Mouse (Mus musculus) G1E (cell line): ENCODE data around the gene Retreg1. TPM values are rescaled to one million over a fixed set of nuclear protein-coding genes. Genes with fewer than 3 reads are reported as not detected.

Experiments used
- ATAC-seq: 2 replicates; pipeline ENCODE4 v1.8.0; 2016; ENCODE audit warnings: mild to moderate bottlenecking; ENCODE audit not compliant: insufficient number of reproducible peaks, poor library complexity, low FRiP score, severe bottlenecking; ENCODE audit errors: extremely low read depth
- DNase-seq: peaks from one replicate; pipeline ENCODE4 v3.0.0; 2012; ENCODE audit warnings: low spot score
- H3K27me3 ChIP-seq: 2 replicates; pipeline ENCODE4 v1.6.1; 2012; ENCODE audit warnings: mild to moderate bottlenecking, low read length, inconsistent platforms; ENCODE audit not compliant: insufficient read depth
- H3K36me3 ChIP-seq: replicated peaks from 2 replicates; pipeline ENCODE3; 2012; ENCODE audit warnings: mild to moderate bottlenecking, inconsistent platforms
- H3K4me1 ChIP-seq: 2 replicates; pipeline ENCODE4 v1.6.1; 2012; ENCODE audit warnings: low read depth, low read length, inconsistent platforms, mixed read lengths; ENCODE audit not compliant: insufficient read depth
- H3K4me3 ChIP-seq: 2 replicates; pipeline ENCODE4 v1.5.1; 2012; ENCODE audit warnings: low read depth, mild to moderate bottlenecking, inconsistent platforms, low read length, moderate library complexity, mixed read lengths
- H3K9me3 ChIP-seq: replicated peaks from 2 replicates; pipeline ENCODE4 v1.6.1; 2012; ENCODE audit warnings: inconsistent platforms
- CTCF ChIP-seq: IDR thresholded peaks from 2 replicates; pipeline ENCODE4 v1.5.1; 2012; ENCODE audit warnings: low read depth, low read length, inconsistent platforms, mixed read lengths
- GATA1 ChIP-seq: IDR thresholded peaks from 2 replicates; pipeline ENCODE4 v1.6.1; 2012; ENCODE audit warnings: borderline replicate concordance, low read length, inconsistent platforms, mixed read lengths
- GATA2 ChIP-seq: IDR thresholded peaks from 2 replicates; pipeline ENCODE4 v1.6.1; 2012; ENCODE audit warnings: low read depth, low read length, inconsistent platforms, borderline replicate concordance
- POLR2AphosphoS5 ChIP-seq: IDR thresholded peaks from 2 replicates; pipeline ENCODE4 v1.6.1; 2012; ENCODE audit warnings: low read depth, low read length, inconsistent platforms; ENCODE audit not compliant: insufficient replicate concordance
- TAL1 ChIP-seq: conservative IDR thresholded peaks from 2 replicates; pipeline ENCODE4 v1.6.1; 2012; ENCODE audit warnings: low read depth, low read length, inconsistent platforms, mixed read lengths
- polyA plus RNA-seq: library from polyadenylated mRNA; stranded (reverse); fragments of >175 nt; gene quantifications from 2 replicates; pipeline ENCODE4 v1.2.3, GENCODE M21; 2012
- total RNA-seq, 2 experiments: library from RNA; stranded (forward) in 1 of 2; stranded (reverse) in 1 of 2; fragments of 200-1000 nt in 1 of 2; fragments of >200 nt in 1 of 2; fragmentation: Nextera tagmentation in 1 of 2; gene quantifications; 2 replicates each; pipeline ENCODE4 v1.2.3; 2014 to 2017

Gene Retreg1
- total and polyA plus RNA-seq, 3 experiments, result 0.16 TPM; not detected in 2

GRCm38 (mm10) chr15:25842462-25843085 is 406 bp upstream of the Retreg1 start:
- peaks cover 25% of the 10 kb centered on the region for H3K9me3 ChIP-seq
- no peak for DNase-seq
- H3K4me3 ChIP-seq, result no peak overlapping the region; the same call in 1 of the 2 replicates
- no peaks in the 10 kb centered on the region for H3K27me3 ChIP-seq
- no peak for ATAC-seq
- no peaks in the 10 kb centered on the region for H3K4me1 ChIP-seq
- TF ChIP-seq POLR2AphosphoS5 (no peak), GATA1 (no peak), GATA2 (no peak), CTCF (no peak), TAL1 (no peak)
- no peaks in the 10 kb centered on the region for H3K36me3 ChIP-seq

DNA sequence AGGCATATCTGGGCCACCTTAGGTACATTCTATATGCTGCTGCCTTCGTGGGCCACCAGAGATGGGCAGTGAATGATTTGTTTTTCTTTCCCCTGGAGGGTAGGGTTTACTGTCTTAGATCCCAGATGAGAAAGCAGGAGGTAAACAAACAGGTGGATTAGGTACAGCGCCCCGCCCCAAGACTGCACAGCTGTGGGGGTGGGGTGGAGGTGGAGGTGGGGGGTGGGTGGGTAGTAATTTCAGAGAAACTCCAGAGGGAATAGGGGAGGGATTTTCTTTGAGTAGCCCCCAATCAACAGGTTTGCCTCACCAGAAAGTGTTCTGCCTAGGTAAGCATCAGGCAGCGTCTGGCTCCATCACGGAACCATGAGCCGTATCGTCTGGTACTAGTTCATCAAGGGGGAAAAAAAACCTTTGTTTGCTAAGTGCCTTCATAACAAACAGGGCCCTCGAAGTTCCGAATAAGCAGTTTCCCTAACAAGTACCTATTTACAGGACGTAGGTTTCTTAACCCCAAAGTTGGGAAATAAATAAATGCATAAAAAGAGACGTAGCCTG is 1.1 kb downstream of the Retreg1 start:
- H3K4me1 ChIP-seq, result no peaks in the 10 kb centered on the region
- DNase-seq, result no peak
- no peaks in the 10 kb centered on the region for H3K36me3 ChIP-seq
- no peak overlapping the region for H3K4me3 ChIP-seq
- peaks cover 27% of the 10 kb centered on the region for H3K9me3 ChIP-seq
- no peak for TF ChIP-seq POLR2AphosphoS5
- TF ChIP-seq CTCF, result no peak
- TF ChIP-seq GATA1, result no peak
- no peak for TF ChIP-seq GATA2
- TF ChIP-seq TAL1, result no peak
- no peak for ATAC-seq
- H3K27me3 ChIP-seq, result no peaks in the 10 kb centered on the region

DNA sequence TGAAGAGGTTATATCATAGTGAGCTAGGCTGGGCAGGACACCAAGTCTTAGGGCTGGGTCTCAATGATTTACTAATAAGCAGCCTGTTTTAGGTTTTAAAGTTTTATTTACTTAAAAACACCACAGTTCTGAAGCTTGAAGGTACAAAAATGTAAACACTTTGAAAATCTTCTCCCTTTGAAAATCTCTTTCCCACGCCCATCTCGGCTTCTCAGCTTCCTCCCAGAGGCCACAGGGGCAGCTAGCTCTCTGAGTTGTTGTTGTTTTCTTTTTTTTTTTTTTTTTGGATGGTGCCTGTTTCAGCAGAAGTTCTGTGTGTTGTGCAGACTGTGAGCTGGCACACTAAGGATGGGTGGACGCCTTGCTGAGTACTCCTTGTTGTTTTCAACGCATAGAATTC is 1.8 kb downstream of the Retreg1 start:
- H3K27me3 ChIP-seq, result no peaks in the 10 kb centered on the region
- no peak overlapping the region for H3K4me3 ChIP-seq
- no peaks in the 10 kb centered on the region for H3K4me1 ChIP-seq
- peaks cover 33% of the 10 kb centered on the region for H3K9me3 ChIP-seq
- no peak for DNase-seq
- no peaks in the 10 kb centered on the region for H3K36me3 ChIP-seq
- no peak for ATAC-seq
- TF ChIP-seq TAL1 (no peak), POLR2AphosphoS5 (no peak), GATA1 (no peak), GATA2 (no peak), CTCF (no peak)

DNA sequence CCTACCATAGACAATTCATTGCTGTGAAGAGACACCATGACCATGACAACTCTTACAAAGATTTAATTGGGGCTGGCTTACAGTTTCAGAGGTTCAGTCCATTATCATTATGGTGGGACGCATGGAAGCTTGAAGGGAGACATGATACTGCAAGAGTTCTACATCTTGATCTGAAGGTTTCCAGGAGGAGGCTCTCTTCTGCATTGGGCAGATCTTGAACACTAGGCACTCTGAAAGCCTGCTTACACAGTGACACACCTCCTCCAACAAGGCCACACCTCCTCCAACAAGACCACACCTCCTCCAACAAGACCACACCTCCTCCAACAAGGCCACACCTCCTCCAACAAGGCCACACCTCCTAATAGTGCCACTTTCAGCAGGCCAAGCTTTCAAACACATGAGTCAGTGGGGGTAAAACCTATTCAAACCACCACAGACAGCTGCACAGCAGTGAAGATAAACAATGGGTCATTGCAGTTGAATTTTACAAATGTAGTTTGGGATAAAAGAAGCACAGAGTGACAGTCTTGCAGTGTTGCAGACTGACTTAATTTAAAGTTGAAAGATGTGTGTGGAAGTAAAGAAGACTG is 4.7 kb downstream of the Retreg1 start:
- TF ChIP-seq TAL1 (no peak), GATA1 (no peak), GATA2 (no peak), CTCF (no peak), POLR2AphosphoS5 (no peak)
- Histone ChIP-seq H3K27me3 (no peaks in the 10 kb centered on the region), H3K9me3 (peaks cover 35% of the 10 kb centered on the region), H3K4me3 (no peak overlapping the region), H3K4me1 (no peaks in the 10 kb centered on the region), H3K36me3 (no peaks in the 10 kb centered on the region)
- no peak for ATAC-seq
- DNase-seq, result no peak

- no peak for DNase-seq
- no peaks in the 10 kb centered on the region for H3K36me3 ChIP-seq
- no peak for ATAC-seq
- H3K4me3 ChIP-seq, result no peak overlapping the region
- H3K9me3 ChIP-seq, result peaks cover 39% of the 10 kb centered on the region
- no peaks in the 10 kb centered on the region for H3K4me1 ChIP-seq
- H3K27me3 ChIP-seq, result no peaks in the 10 kb centered on the region
- no peak for TF ChIP-seq TAL1
Observed at GRCm38 (mm10) chr15:25850552-25850951, 7.6 kb downstream of the Retreg1 start.

GRCm38 (mm10) chr15:25854270-25854904 is 11.4 kb downstream of the Retreg1 start:
- no peaks in the 10 kb centered on the region for H3K4me1 ChIP-seq
- ATAC-seq (no peak), DNase-seq (no peak)
- H3K27me3 ChIP-seq, result no peaks in the 10 kb centered on the region; the same call in 1 of the 2 replicates
- no peak overlapping the region for H3K4me3 ChIP-seq
- TF ChIP-seq GATA2 (no peak), POLR2AphosphoS5 (no peak), GATA1 (no peak), TAL1 (no peak)
- no peaks in the 10 kb centered on the region for H3K36me3 ChIP-seq
- H3K9me3 ChIP-seq, result peaks cover 53% of the 10 kb centered on the region
